Mouse (Mus musculus): ENCODE measurements around the gene Ccdc71.
A peak's percentile ranks its signal among the peaks of the same experiment; 100 is the strongest.

Gene Ccdc71

DNA sequence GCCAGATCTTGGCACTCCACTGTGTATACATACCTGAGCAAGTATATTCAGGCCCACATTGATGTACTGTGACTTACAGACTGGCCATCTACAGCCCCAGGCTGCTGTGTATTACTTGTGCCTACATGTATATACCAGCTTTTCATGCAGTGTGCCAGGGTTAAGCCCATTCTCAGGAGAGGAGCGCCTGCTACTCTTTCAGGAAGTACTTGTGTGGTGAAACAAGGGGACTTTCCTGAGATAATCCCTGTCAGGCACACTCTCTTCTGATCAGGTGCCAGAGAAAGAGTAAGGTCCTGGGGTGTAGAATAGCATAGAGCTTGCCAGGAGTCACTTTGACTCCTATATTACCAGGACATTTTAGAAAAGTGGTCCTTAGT lies 398 bp upstream of the Ccdc71 start:
- DNase-seq, result no peak

DNA sequence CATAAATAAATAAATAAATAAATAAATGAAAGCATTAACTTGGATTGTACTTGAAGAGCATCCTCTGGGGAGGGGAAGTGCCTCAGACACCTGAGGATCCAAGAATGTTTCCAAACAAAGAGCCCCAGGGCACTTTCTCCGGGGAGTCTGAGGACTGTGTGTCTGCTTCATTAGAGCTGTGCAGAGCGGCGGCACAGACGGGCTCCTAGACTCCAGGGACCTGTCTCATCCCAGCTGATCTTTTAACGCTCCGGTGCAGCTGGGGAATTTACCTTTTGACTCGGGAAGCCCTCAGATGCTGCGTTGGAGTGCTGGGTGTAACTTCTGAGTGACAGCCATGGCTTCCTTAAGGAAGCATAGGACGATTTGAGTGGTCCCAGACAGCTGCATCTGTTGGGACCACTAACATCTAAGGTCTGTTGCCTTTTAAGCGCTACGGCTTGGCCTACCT lies 879 bp downstream of the Ccdc71 start, which contains the start of gene Klhdc8b:
TSS of gene Klhdc8b (minus strand) at position 401 of the 451 bp plus-strand sequence.
- DNase-seq, result peak in 1 of 2 experiments; percentile 28

DNA sequence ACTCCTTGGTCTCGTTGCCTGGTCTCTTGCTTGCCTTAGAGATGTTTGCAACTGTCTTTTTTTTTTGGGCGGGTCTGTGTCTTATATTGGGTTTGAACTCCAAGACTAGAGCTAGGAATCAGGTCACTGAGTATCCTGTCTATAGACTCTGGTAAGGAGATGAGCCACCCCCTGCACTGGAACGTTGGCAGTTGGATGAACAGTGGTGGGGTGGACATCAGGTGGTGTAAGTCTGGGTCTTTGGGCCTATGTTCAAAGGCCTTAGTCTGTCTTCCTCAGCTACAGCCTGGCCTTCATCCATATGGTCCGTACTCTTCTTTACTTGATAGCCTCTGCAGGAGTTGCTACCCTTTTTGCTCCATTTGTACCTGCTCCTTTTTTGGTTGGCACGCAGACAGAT lies 1.3 kb downstream of the Ccdc71 start:
- no peak for DNase-seq

DNA sequence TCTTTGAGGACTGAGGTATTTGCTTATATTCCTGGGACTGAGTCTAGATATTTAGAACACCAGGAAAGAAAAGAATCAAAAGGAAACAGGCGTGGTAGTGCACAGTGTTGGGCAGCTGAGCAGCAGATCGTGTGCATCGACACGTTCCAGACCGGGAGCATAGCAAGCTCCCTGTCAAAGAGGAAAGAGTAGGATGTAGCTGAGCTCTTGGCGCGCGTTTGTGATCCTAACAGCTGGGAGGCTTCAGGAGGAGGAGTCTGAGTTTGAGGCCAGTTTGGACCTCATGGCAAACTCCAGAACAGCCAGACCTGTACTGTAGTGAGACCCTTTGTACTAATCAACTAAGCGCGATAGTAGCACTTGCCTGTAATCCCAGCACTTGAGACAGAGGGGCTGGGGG lies 1.9 kb downstream of the Ccdc71 start:
- no peak for DNase-seq

DNA sequence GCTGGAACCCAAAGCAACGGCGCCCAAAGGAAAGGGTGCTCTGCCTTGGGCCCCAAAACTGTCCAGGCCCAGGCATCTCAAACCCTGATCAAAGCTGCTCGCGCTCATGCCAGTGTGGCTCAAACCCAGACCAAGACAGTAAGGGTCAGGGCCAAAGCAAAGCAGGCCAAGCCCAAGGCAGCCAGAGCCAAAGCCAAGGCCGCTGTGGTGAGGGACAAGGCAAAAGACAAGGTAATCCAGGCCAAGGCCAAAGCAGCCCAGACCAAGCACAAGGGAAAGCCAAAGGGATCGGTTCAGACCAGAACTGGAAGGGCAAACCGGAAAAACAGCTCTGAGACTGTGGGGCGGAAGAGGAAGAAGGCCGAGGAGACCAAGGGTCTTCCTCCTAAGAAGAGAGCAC lies 3.4 kb downstream of the Ccdc71 start:
- DNase-seq, result peak in 1 of 2 experiments; percentile 3

DNA sequence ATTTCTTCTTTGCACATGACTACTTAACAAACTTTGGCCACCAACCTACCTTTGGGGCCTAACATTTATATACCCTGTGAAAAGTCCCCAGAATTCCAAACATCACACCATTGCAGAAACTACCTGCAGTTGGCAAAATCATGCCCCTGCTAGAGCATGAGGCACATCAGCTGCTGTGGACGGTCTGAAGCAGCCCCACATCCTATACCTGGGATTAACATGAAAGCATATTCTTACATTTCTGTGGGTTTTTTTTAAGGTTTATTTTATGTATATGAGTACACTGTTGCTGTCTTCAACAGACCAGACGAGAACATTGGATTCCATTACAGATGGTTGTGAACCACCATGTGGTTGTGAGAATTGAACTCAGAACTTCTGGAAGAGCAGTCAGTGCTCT lies 5.9 kb downstream of the Ccdc71 start:
- DNase-seq, result no peak

DNA sequence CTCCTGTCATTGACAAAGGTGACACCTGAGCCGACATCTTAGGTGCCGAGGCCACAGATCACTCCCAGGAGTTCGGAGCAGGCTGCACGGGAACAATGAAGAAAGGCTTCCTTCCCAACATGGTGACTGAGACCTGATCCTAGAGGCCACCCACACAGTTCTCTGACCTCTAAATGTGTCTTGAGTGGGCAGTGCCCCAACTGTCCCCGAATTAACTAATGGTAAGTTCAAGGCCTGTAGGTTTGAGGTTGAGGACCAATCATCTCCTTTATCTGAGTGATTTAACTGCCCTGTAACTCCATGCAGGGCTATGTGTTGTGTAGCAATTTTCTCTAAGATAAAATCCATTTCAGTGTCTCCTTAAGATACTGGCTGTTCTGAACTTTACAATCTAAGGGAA lies 9.1 kb downstream of the Ccdc71 start:
- no peak for DNase-seq

DNA sequence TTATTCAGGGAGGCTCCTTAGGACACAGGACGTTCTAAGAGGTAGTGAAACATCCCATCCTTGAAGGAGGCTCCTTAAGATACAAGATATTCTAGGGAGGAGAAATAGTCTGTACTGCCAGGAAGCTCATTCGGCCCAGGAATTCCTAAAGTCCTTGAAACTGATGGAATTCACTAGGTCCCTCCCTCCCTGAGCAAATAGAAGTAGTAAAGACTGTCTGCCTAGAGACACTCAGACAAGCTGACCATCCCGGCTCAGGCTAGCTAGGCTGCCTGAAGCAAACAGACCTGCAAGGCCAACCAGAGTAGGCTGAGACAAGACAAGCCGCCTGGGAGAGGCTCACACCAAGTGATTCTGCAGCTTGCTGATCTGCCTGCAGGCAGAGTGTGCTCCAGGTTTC lies 9.5 kb downstream of the Ccdc71 start:
- DNase-seq, result no peak

DNA sequence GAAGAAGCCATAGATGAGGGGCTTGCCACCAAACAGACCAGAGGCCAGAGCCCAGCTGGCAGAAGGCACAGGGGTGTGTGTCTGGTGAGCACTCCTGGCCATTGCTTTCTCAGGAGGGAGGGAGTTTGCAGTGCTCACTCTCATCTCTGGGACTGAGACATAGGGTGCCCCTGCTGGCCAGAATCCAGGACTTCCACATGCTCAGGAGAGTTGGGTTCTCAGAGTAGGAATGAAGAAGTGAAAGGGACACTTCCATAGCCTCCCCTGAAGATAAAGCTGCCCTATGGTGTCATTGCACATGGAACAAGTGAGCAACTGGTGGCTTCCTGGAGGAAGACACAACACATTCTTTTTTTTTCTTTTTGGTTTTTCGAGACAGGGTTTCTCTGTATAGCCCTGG lies 14.2 kb downstream of the Ccdc71 start:
- no peak for DNase-seq

DNA sequence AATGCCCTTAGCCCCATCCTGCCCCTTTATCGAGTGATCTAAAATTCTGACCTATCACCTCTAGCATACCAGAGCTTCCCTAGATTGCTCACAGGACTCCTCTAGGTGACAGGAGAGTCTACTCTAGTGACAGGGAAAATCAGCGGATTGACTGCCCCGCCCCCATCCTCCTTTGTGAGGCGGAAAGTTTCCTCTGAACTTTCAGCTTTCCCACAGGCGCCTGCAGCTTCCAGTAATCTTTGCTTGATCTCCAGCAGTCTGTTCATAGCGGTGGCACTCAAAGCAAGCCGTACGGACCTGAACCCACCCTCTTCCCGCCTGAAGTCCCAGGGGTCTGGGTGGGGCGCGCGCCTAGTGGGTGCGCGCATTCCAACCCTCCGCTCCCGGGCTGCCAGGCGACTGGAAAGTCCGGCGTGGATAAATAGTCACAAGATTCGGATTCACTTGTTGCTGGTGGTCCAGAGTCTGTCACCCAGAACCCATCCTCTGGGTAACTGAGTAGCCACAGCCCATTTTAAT lies 18.4 kb downstream of the Ccdc71 start:
- peak; percentile 41 to 61 for DNase-seq

DNA sequence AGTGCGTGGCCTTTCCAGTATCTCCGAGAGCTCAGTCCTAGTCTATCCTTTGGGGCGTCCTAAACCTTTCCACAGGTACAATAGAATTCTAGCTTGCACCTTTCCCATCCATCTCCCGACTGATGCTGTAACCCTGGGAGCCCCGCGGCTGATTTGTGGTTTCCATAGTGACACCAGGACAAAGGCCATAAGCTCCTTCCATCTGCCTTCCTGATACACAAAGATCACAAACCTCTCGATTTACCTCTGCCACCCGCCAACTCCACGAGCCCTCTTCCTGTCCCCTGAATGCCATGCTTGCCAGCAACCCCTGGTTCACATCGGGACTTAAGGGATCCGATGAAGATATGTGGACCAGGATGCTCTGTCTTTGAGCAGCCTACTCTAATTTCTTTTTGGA lies 18.9 kb downstream of the Ccdc71 start:
- DNase-seq, result no peak

DNA sequence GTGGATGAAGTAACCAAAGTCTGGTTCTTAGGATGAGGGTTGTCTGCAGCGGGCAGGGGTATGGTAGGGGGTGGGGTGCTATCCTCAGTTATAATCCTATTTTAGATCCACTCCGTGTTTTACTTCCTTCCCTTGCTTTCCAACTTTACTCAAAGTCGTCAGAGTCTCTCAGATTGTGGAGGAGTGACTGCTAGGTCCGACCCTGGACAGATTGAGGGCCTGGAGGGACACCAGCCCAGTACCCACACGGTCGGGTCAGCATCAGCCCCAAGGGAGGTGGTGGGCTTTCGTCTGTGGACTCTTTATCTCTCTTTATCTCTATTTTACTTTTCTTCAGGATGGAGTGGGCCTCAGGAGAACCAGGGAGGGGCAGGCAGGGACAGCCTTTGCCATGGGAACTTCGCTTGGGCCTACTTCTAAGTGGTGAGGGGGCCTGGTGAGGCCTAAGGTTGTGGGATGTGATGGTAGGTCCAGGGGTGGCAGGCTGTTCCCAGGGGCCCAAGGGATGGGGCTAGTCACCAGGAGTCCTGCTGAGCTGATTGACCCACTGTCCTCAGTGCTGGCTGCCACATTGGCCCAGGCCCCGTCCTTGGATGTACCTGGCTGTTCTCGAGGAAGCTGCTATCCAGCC lies 19.5 kb downstream of the Ccdc71 start, which contains the start of gene Lamb2:
TSS of gene Lamb2 (plus strand) at position 16 of the 631 bp plus-strand sequence.
- no peak for DNase-seq

DNA sequence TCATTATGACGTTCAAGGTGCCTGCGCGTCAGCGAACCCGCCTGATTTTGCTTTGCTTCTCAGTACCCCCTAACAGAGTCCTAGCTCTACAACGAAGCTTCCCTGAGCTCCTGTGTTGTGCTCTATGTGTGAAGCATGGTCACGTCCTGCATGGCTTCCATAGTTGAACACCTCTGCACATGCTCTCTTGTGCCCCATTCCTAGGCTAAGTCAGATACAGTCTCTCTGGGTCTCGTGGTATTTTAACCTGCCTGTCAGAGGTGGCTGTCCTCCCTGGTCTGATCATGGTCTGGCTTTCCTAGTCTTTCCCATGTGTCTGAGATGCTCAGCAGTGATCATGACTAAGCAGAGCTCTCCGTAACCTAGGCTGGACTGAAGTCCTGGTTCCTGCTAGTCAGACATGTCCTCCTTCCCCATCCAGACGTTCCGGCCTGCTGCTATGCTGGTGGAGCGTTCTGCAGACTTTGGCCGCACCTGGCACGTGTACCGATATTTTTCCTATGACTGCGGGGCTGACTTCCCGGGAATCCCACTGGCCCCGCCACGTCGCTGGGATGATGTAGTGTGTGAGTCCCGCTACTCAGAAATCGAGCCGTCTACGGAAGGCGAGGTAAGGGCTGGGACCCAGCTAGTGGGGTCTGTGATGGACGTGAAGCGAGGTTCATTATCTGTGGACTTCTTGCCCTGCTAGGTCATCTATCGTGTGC lies 20.6 kb downstream of the Ccdc71 start:
- no peak for DNase-seq

DNA sequence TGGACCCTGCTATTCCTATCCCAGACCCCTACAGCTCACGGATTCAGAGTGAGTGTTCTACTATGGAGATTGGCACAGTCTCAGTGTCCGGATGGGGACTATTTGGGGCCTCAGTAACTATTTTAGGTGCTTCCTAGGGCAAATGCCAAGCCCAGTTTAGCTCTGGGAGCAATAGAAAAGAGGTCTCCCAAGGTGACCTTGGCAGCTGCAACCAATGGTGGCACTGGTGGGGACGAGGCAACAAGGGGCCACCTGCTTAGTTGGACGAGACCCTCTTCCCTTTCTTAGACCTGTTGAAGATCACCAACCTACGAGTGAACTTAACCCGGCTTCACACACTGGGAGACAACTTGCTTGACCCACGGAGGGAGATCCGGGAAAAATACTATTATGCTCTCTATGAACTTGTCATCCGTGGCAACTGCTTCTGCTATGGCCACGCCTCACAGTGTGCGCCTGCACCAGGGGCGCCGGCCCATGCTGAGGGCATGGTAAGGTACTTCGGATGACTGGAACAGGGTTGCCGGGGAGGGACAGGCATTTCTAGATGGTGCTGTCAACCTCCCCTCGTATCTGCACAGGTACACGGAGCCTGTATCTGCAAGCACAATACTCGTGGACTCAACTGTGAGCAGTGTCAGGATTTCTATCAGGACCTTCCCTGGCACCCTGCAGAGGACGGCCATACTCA lies 21.3 kb downstream of the Ccdc71 start:
- DNase-seq, result no peak

DNA sequence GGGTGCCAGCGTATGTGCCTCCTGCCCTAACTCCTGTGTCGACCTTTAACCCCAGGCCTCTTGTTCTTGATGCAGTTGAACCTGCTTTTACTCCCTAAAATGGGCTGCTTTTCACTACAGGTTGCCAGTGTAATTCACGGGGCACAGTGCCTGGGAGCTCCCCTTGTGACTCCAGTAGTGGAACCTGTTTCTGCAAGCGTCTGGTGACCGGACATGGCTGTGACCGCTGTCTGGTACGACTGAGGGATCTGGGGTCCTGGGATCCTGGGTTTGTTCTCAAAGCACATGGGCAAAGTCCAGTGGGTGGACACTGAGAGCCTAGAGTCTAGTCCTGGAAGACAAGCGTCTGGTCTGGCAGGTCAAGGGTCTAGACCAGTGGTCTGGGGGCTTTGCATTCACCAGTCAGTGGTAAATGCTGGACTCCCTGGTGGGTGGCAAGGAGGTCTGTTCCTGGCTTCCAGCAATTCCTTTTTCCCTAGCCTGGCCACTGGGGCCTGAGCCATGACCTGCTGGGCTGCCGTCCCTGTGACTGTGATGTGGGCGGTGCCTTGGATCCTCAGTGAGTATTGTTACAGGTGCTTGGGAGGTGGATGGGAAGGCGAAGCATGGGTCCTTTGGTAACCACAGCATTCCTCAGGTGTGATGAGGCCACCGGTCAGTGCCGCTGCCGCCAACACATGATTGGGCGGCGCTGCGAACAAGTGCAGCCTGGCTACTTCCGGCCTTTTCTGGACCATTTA lies 22.9 kb downstream of the Ccdc71 start:
- DNase-seq, result no peak

DNA sequence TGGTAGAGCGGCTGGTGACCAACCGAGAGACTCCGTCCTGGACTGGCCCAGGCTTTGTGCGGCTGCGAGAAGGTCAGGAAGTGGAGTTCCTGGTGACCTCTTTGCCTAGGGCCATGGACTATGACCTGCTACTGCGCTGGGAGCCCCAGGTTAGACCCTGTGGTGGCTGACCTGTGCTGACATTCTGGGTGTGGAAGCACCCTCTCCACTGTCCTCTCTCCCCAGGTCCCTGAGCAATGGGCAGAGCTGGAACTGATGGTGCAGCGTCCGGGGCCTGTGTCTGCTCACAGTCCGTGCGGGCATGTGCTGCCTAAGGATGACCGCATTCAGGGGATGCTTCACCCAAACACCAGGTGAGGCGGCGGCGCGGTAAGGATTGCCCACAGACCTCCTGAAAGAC lies 23.7 kb downstream of the Ccdc71 start:
- DNase-seq, result no peak

DNA sequence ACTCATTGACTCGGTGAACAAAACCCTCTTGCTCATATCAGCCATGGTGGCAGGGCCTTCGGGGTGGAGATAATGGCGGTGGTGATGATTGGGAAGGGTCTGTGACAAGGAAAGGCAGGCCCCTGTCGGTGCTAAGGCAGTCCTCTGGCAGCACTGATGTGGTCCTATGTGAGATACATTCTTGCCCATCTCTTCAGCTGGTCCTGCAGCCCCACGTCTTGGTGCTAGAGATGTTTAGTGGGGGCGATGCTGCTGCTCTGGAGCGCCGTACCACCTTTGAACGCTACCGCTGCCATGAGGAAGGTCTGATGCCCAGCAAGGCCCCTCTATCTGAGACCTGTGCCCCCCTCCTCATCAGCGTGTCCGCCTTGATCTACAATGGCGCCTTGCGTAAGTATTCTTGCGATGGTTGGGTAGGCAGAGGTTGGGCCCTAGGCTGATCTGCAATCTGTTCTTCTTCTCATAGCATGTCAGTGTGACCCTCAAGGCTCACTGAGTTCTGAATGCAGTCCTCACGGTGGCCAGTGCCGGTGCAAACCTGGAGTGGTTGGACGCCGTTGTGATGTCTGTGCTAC lies 25.1 kb downstream of the Ccdc71 start:
- no peak for DNase-seq

DNA sequence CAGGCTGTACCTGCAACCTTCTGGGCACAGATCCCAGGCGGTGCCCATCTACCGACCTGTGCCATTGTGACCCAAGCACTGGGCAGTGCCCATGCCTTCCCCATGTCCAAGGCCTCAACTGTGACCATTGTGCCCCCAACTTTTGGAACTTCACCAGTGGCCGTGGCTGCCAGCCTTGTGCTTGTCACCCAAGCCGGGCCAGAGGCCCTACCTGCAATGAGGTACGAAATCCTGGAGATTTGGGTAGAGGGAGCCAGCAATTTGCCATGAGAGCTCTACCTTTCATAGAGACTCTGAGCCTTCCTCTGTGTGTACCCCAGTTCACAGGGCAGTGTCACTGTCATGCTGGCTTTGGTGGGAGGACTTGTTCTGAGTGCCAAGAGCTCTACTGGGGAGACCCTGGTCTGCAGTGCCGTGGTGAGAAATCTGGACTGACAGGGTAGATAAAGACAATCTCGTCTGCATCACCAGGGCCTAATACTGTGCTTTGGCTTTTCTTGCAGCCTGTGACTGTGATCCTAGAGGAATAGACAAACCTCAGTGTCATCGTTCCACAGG lies 26.7 kb downstream of the Ccdc71 start:
- no peak for DNase-seq

DNA sequence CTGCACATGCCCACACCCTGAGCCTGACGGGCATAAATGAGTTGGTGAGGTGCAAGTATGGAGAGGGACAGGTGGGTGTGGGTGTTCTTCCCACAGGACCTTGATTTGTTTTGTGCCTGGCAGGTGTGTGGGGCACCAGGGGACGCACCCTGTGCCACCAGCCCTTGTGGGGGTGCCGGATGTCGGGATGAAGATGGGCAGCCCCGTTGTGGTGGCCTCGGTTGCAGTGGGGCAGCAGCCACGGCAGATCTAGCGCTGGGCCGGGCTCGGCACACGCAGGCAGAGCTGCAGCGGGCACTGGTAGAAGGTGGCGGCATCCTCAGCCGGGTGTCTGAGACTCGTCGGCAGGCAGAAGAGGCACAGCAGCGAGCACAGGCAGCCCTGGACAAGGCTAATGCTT lies 28.1 kb downstream of the Ccdc71 start:
- no peak for DNase-seq

DNA sequence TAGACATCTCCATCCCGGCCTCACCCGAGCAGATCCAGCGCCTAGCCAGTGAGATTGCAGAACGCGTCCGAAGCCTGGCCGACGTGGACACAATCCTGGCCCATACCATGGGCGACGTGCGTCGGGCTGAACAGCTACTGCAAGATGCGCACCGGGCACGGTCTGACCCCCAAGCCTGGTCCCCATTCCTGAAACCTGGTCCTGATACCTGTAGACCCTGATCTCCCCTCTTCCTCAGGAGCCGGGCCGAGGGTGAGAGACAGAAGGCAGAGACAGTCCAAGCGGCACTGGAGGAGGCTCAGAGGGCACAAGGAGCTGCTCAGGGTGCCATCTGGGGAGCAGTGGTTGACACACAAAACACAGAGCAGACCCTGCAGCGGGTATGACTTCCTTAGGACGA lies 28.9 kb downstream of the Ccdc71 start:
- DNase-seq, result no peak

DNA sequence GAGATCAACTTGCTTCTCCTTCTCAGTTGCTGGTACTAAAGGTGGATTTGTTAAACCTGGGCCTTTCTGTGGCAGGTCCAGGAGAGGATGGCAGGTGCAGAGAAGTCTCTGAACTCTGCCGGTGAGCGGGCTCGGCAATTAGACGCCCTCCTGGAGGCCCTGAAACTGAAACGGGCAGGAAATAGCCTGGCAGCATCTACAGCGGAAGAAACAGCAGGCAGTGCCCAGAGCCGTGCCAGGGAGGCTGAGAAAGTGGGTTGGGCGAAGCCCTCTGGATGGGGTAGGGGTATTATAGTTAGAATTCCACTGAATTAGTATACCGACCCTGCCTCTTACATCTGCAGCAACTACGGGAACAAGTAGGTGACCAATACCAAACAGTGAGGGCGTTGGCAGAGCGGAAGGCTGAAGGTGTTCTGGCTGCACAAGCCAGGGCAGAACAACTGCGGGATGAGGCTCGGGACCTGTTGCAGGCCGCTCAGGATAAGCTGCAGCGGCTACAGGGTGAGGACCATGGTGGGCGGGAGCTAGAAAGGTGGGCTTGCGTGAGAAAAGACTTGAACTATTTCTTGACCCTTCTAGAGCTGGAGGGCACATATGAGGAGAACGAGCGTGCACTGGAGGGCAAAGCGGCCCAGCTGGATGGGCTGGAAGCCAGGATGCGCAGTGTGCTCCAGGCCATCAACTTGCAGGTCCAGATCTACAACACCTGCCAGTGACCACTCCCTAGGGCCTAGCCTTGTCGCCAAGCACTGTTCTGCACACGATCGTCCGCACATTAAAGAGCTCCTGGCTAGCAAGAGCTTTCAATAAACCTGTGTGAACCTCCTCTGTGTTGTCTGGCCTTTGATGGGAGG lies 29.6 kb downstream of the Ccdc71 start:
- DNase-seq, result peak in 1 of 2 experiments; percentile 38

Data from cerebellum, postnatal 10 days (tissue).